13 mouse cellular contexts compared by ENCODE assay signal in the genomic region with DNA sequence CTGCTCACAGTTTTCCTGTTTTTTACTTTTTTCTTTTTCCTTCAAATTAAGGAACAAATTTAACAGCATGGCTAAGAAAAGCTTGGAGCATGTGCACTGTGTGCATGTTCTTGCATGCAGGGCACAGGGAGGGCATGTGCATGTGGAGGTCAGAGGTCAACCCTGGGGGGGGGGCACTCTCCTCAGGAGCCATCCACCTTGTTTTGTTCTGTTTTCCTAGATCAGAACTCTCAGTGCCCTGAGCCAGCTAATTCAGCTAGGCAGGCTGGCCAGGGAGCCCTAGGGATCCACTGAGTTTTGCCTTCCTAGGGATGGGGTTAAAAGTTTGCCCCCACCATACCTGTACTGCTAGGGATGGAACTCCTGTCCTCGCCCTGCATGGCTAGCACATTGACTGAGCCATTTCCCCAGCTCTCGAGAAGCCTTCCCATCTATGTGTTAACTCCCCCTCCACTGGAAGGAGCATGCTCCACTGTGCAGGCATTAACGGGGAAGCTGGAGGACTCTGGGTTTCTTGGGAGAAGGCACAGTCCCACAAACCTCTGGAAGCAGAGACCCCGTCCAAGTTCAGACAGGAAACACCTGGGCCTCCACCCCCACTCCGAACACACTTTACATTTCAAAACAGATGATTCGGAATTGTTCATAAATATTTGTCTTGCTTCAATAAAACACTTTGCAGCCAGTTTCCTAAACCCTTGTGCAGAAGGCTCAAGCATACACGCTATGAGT.
DNase-seq lines count a peak whose midpoint lies in the region; ATAC-seq and TF ChIP-seq lines count a peak whose summit lies in the region.
"Had no signal": no experiment of that assay in that cellular context is flagged by ENCODE, and none has a peak within 500 bp of the region (broad histone marks: within the 10 kb centered on the region; RNA-seq: fewer than 3 reads in every experiment).

No protein-coding gene starts in this region.

- H3K9me3 ChIP-seq in heart, embryonic 13.5 days = no peaks in the 10 kb centered on the region
- no peaks in the 10 kb centered on the region for H3K9me3 ChIP-seq in liver, embryonic 15.5 days (replicated peaks)
- H3K9me3 ChIP-seq in liver, postnatal 0 days (ENCODE audit: low read length) = no peaks in the 10 kb centered on the region
- H3K9me3 ChIP-seq in liver, embryonic 16.5 days (replicated peaks; ENCODE audit: control insufficient read depth, low read length) = no peaks in the 10 kb centered on the region
- H3K9me3 ChIP-seq: hindbrain, embryonic 15.5 days had no signal

- no peaks in the 10 kb centered on the region for H3K27me3 ChIP-seq in heart, embryonic 13.5 days (replicated peaks)
- no peaks in the 10 kb centered on the region for H3K27me3 ChIP-seq in heart, adult 2 months (ENCODE audit: control insufficient read depth, insufficient read depth, low read length)
- no peaks in the 10 kb centered on the region for H3K27me3 ChIP-seq in liver, embryonic 15.5 days
- H3K27me3 ChIP-seq in liver, postnatal 0 days (ENCODE audit: insufficient read depth, low read length) = no peaks in the 10 kb centered on the region
- no peaks in the 10 kb centered on the region for H3K27me3 ChIP-seq in liver, embryonic 16.5 days (ENCODE audit: control insufficient read depth, insufficient read depth, low read depth, low read length)

- H3K36me3 ChIP-seq in heart, embryonic 13.5 days = peaks cover 6% of the 10 kb centered on the region; the same call in 1 of the 2 replicates
- no peaks in the 10 kb centered on the region for H3K36me3 ChIP-seq in heart, adult 2 months (ENCODE audit: control insufficient read depth, insufficient read depth, low read length)
- no peaks in the 10 kb centered on the region for H3K36me3 ChIP-seq in liver, embryonic 15.5 days (replicated peaks)
- no peaks in the 10 kb centered on the region for H3K36me3 ChIP-seq in liver, postnatal 0 days (replicated peaks; ENCODE audit: insufficient read depth, low read length)
- no peaks in the 10 kb centered on the region for H3K36me3 ChIP-seq in liver, embryonic 16.5 days (ENCODE audit: control insufficient read depth, insufficient read depth)
- H3K36me3 ChIP-seq: hindbrain, embryonic 15.5 days had no signal

- no peak for TF ChIP-seq CTCF in heart, adult 2 months (IDR thresholded peaks at IDR 0.05)
- no peak for TF ChIP-seq CTCF in liver, postnatal 0 days (IDR thresholded peaks at IDR 0.05; ENCODE audit: low read depth)

- H3K4me2 ChIP-seq in heart, embryonic 13.5 days = no peak overlapping the region
- 0 out of 2 replicates have a peak overlapping the region, but pooled peaks have one; percentile 70 for H3K4me2 ChIP-seq in liver, embryonic 15.5 days
- H3K4me2 ChIP-seq in liver, postnatal 0 days (ENCODE audit: low read depth, low read length) = no peak overlapping the region; the same call in 1 of the 2 replicates
- H3K4me2 ChIP-seq in liver, embryonic 16.5 days (ENCODE audit: low read depth, low read length) = peak overlapping the region; percentile 76; the same call in 1 of the 2 replicates
- H3K4me2 ChIP-seq: hindbrain, embryonic 15.5 days had no signal

- WGBS in heart, embryonic 13.5 days = 54% methylated on average over 7 of the region's 7 CpGs
- 46% methylated on average over 7 of the region's 7 CpGs for WGBS in heart, adult 2 months
- 62% methylated on average over 7 of the region's 7 CpGs for WGBS in liver, embryonic 15.5 days (ENCODE audit: insufficient replicate concordance)
- 50% methylated on average over 7 of the region's 7 CpGs for WGBS in liver, postnatal 0 days (ENCODE audit: insufficient replicate concordance)
- 55% methylated on average over 7 of the region's 7 CpGs for WGBS in liver, embryonic 16.5 days (ENCODE audit: insufficient replicate concordance)

- peaks cover 96% of the 10 kb centered on the region for H3K4me1 ChIP-seq in heart, embryonic 13.5 days
- H3K4me1 ChIP-seq in heart, adult 2 months (ENCODE audit: control insufficient read depth, insufficient read depth, low read length) = peaks cover 6% of the 10 kb centered on the region
- H3K4me1 ChIP-seq in liver, embryonic 15.5 days (replicated peaks) = peaks cover 61% of the 10 kb centered on the region
- peaks cover 40% of the 10 kb centered on the region for H3K4me1 ChIP-seq in liver, postnatal 0 days (ENCODE audit: insufficient read depth)
- peaks cover 44% of the 10 kb centered on the region for H3K4me1 ChIP-seq in liver, embryonic 16.5 days (ENCODE audit: control insufficient read depth, low read depth, low read length)

- no peak overlapping the region for H3K4me3 ChIP-seq in heart, embryonic 13.5 days
- no peak overlapping the region for H3K4me3 ChIP-seq in heart, adult 2 months
- no peak overlapping the region for H3K4me3 ChIP-seq in liver, embryonic 15.5 days (replicated peaks)
- no peak overlapping the region for H3K4me3 ChIP-seq in liver, postnatal 0 days (ENCODE audit: low read depth, low read length)
- H3K4me3 ChIP-seq in liver, embryonic 16.5 days (ENCODE audit: low read depth, low read length) = no peak overlapping the region
- H3K4me3 ChIP-seq: gastrocnemius, adult 2 months; hindbrain, embryonic 15.5 days had no signal

- no peaks in the 10 kb centered on the region for H3K79me2 ChIP-seq in heart, adult 2 months (replicated peaks; ENCODE audit: control insufficient read depth, insufficient read depth, low read length)

- intact Hi-C loops in heart, adult 2 months (cut with DNase I) = loop anchor here (2.0 to 5.0 kb wide), 2 partner anchors 57 to 107 kb away; a partner anchor contains a TSS
- intact Hi-C loops in left cerebral cortex, postnatal 14 days (cut with DNase I) = no loop called here

- no peak for DNase-seq in heart, adult 2 months
- no peak for DNase-seq in liver, postnatal 0 days
- peak; percentile 50 for DNase-seq in kidney, adult 9 months
- no peak for DNase-seq in ovary, postnatal 10 days (ENCODE audit: low spot score)
- DNase-seq in left cerebral cortex, postnatal 14 days (ENCODE audit: low spot score in 2 of 2) = no peak
- DNase-seq: adrenal gland, postnatal 36 days; cerebellum, adult 8-10 months; gastrocnemius, adult 2 months had no signal

- peak overlapping the region; percentile 91 for H3K27ac ChIP-seq in heart, embryonic 13.5 days (replicated peaks)
- H3K27ac ChIP-seq in heart, adult 2 months = no peak overlapping the region
- H3K27ac ChIP-seq in liver, embryonic 15.5 days (replicated peaks) = peak overlapping the region; percentile 88; the same call in 1 of the 2 replicates
- no peak overlapping the region for H3K27ac ChIP-seq in liver, postnatal 0 days (ENCODE audit: low read depth)
- peak overlapping the region; percentile 88 for H3K27ac ChIP-seq in liver, embryonic 16.5 days (ENCODE audit: low read length)
- H3K27ac ChIP-seq: hindbrain, embryonic 15.5 days; macrophage had no signal

- TF ChIP-seq EP300 in heart, adult 2 months (IDR thresholded peaks at IDR 0.05; ENCODE audit: insufficient read depth, low read depth, low read length) = no peak
- no peak for TF ChIP-seq EP300 in liver, postnatal 0 days (IDR thresholded peaks at IDR 0.05; ENCODE audit: low read depth)

- H3K9ac ChIP-seq in heart, embryonic 13.5 days = no peak overlapping the region
- H3K9ac ChIP-seq in heart, adult 2 months (ENCODE audit: low read depth, low read length) = no peak overlapping the region
- no peak overlapping the region for H3K9ac ChIP-seq in liver, embryonic 15.5 days
- H3K9ac ChIP-seq in liver, postnatal 0 days (replicated peaks) = no peak overlapping the region
- H3K9ac ChIP-seq in liver, embryonic 16.5 days (ENCODE audit: low read depth, low read length) = no peak overlapping the region
- H3K9ac ChIP-seq: hindbrain, embryonic 15.5 days had no signal

- ATAC-seq in heart, embryonic 13.5 days (ENCODE audit: extremely low read depth, insufficient number of reproducible peaks, low FRiP score, low TSS enrichment) = no peak
- no peak for ATAC-seq in liver, embryonic 15.5 days (ENCODE audit: insufficient read depth)
- no peak for ATAC-seq in liver, postnatal 0 days
- no peak for ATAC-seq in liver, embryonic 16.5 days (ENCODE audit: low read depth)

- TF ChIP-seq POLR2A in heart, adult 2 months (IDR thresholded peaks at IDR 0.05; ENCODE audit: insufficient read depth, low read depth, low read length) = no peak

Comparison
In these comparisons a context has a peak if more than half of its experiments do, and no peak if none do; other contexts are left out.
1. H3K27ac ChIP-seq: peak in heart, embryonic 13.5 days (single experiment), liver, embryonic 15.5 days (single experiment) and liver, embryonic 16.5 days (single experiment); none in heart, adult 2 months (single experiment) and liver, postnatal 0 days (single experiment).
2. H3K4me2 ChIP-seq: peak in liver, embryonic 15.5 days (single experiment) and liver, embryonic 16.5 days (single experiment); none in heart, embryonic 13.5 days (single experiment) and liver, postnatal 0 days (single experiment).